Mouse (Mus musculus) heart, postnatal 14 days (tissue): ENCODE measurements around the gene Zfp91. TPM values are rescaled to one million over a fixed set of nuclear protein-coding genes. Genes with fewer than 3 reads are reported as not detected.
"Not testable (repeated sequence)": the region's sequence is repeated elsewhere in the genome, so short reads cannot be mapped to it uniquely, and the experiment has no call there.

Experiments used
- DNase-seq, 2 experiments: peaks; one replicate each; pipeline ENCODE4 v3.0.0; 2021 to 2022
- intact Hi-C: fragments of 180-260 bp; cut with DNase I; formaldehyde crosslinking; loops from one replicate; pipeline ENCODE4 v1.15.1; 2025
- total RNA-seq, 2 experiments: library from RNA; stranded (reverse); gene quantifications; 2 replicates each; pipeline ENCODE4 v1.2.3; 2021

Gene Zfp91
- total RNA-seq, 2 experiments from 2014 or later: 69.4 to 70.8 TPM

DNA sequence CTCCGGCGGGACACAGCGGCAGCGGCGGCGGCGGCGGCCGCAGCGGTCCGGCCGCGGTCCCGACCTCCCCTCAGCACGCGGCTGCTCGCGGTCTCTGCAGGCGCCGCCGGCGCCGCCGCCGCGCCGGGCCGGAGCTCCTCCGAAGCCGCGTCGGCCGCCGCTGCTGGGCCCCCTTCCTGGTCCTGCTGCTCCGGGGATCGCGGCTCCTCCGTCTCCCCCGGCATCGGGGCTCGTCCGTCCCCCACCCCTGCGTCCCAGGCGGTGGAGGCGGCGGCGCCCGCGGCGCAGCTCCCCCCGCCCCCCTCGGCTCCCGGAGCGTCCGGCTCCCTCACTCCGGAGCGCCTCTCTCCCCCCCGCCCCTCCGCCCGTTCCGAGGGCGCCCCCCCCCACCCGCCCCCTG, 816 bp downstream of the Zfp91 start:
- intact Hi-C loops: loop anchor here (5.0 kb wide), 3 partner anchors 198 to 278 kb away; partner anchors contain the start of gene Gm4952
- DNase-seq: no peak

DNA sequence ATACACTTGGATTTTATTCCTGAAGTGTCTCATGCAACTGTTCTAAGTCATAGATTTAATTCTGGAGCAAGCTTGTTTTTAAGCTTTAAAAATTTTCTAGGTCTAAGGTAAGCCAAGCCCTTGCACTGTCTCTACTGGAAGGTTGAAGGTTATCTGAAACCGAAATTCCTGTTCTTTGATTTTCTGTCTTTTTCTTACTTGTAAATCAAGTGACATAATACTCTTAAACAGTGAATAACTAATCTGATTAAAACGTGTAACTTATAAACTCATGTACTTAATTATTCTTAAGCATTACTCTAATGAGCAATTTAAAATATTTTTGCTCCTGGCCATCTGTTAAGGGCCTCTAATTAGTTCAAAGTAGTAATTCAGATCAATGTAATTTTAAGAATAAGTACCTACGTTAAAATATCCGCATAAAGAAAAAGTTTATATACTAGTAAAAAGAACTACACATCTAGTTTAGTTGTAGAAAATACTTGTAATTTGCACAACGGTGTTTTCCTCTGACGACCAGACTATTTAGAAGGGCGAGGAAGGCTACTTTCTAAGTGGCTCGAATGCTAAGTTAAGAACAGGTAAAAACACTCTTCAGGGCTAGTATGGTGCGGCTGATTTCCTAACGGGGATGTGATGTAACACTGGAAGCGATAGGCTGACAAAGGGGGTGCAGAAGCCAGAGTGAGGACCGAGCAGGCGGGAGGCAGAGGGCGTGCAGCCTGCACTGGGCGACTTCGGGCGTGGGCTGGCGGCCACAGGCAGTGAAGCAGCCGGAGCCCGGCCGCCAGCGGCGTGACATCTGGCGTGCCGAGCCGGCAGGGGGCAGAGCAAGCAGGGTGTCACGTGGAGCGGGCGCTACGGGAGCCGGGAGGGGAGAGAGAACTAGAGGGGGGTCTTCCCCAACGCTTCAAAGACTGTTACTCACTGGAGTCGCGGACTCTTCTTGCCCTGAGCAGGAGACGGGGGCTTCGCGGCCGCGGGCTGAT, 1.6 kb downstream of the Zfp91 start:
- intact Hi-C loops: loop anchor here (5.0 kb wide), 3 partner anchors 197 to 277 kb away; partner anchors contain the start of gene Gm4952
- DNase-seq: peak; percentile 96

DNA sequence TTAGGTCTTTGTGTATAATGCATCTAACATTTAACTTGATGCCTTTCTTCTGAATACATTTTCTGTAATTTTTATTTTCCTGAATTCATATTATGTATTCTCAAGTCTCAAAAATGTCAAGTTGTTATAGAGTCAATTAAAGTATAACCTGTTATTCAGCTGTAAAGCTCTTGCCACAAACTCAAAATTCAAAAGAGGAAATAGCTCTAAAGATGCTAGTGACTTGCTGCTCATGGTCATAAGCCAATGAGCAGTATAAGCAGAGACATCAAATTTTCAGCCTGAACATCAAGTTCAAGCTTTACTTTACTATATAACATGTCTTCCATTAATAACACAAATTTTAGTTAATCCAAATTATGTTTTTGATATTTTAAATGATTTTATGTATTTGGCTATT, 3.6 kb downstream of the Zfp91 start:
- intact Hi-C loops: no loop called here
- DNase-seq: no peak

DNA sequence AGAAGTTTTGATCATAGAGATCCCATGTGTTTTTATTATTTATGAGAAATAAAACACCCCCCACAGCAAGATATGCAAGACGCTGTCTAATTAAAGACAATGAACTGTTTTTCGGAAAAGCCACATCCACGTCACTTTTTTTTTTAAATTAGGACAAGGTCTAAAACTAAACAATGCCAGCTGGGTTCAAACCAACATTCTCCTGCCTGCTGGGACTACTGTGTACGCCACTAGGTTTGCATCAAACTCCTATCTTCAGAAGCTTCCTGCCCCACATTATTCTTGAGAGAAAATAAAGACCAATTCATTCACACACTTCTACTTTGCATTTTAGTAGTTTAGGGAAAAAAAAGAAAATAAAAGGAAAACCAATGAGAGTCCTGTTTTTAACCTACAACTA, 8.2 kb downstream of the Zfp91 start:
- intact Hi-C loops: no loop called here
- no peak for DNase-seq

- intact Hi-C loops: no loop called here
- no peak for DNase-seq
Observed at GRCm38 (mm10) chr19:12786803-12787395, 9.0 kb downstream of the Zfp91 start.

- DNase-seq: no peak
- intact Hi-C loops: no loop called here
Observed at GRCm38 (mm10) chr19:12780437-12780836, 15.5 kb downstream of the Zfp91 start.

- intact Hi-C loops: no loop called here
- peak; percentile 44 to 49 for DNase-seq
Observed at GRCm38 (mm10) chr19:12770888-12771287, 25.0 kb downstream of the Zfp91 start.

DNA sequence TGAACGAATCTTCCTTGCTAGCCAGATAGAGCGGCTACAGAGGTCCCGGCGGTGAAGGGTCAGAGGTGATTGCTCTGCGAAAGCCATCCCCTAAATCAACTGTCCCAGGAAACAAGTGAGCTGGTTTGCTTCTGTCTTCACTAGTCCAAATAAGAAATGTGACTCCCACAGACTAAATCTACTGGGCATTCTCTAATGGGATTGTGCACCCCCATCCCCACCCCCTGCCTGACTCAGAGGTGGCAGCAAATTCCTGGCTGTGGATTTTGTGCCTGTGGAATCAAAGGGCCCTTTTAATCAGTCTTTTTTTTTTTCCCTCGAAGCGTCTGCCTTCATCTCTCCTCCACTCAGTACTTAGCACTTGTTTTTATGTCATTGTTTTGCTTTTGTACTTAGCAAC, 30.6 kb downstream of the Zfp91 start, which contains the start of gene Cntf:
TSS of gene Cntf (minus strand) at position 325 of the 400 bp plus-strand sequence.
- intact Hi-C loops: no loop called here
- no peak for DNase-seq

- DNase-seq: no peak
- intact Hi-C loops: no loop called here
Observed at GRCm38 (mm10) chr19:12762212-12763130, 33.5 kb downstream of the Zfp91 start.

DNA sequence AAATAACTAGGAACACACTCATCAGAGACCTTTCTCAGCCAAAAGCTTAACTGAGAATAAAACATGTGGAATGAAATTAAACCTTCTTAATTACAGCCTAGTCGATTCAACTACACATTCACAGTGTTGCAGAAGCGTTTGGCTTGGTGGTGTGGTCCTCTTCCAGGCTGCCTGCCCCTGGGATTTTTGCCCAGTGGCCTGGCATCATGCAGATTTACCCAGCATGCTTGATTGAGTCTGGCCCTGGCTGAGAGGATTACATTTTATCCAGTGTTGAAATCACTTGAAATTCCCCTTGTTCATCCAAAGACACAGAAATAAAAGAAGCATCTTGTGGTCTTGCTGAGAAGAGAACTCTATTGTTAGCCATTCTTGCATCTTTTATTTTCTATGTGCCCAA, 36.3 kb downstream of the Zfp91 start:
- DNase-seq: peak; percentile 49 to 69
- intact Hi-C loops: no loop called here

DNA sequence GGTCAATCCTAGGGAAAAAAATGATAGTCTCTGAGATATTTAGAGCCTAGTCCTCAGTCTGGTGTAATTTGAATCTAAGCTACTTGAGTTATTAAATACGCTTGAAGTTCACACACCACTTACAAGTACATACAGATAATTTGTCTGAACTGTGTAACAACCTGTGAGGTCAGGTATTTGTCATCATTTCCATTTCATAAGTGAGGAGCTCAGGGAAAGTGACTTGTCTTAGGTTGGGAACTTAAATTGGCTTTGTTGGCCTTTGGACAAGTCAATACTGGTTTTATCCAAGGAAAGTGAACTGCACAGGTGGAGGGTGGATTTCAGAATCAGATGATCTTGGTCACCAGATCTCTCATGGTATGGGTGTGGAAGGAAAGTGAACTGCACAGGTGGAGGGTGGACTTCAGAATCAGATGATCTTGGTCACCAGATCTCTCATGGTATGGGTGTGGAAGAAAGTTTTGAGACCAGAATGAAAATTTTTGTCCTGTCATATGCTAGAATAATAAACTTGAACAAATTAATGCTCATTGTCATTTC, 36.9 kb downstream of the Zfp91 start:
- intact Hi-C loops: no loop called here
- no peak for DNase-seq

DNA sequence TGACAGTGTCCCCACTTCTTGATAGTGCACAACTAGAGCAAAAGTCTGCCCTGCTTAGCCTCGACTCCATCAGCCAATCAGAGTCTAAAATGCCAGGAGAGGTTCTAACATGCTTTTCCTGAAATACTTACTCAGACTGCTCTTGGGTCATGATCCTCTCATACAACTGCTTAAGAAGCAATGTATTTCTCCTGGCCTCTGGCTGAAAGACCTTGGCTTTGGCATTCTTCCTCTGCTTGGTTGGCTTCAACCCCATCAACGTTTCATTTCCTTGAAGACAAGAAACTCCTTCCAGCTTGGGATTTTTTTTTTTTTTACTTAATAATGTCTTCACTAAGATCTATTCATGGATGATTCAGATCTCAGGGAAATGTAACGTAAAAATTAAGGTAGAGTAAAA, 39.6 kb downstream of the Zfp91 start:
- no peak for DNase-seq
- intact Hi-C loops: no loop called here

- intact Hi-C loops: no loop called here
- no peak for DNase-seq
Observed at GRCm38 (mm10) chr19:12731950-12732349, 64.0 kb downstream of the Zfp91 start.

DNA sequence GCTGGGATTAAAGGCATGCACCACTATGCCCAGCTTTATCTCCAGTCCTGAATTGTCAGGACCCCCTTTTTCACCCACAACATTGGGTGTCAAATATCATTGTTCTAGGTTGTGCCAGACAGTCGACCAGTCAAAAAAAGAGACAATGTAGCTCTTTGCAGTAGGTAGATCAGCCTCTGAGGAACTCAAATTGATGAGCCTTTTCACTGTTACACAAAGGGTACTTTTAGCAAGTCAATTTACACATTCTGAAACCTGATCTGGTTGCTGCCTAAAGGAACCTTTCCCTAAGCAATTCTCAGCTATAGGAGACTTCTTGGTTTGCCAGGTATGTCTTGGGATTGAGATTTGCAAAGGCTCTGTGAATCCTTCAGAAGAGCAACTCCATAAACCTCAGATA, 64.9 kb downstream of the Zfp91 start:
- intact Hi-C loops: no loop called here
- DNase-seq: no peak

DNA sequence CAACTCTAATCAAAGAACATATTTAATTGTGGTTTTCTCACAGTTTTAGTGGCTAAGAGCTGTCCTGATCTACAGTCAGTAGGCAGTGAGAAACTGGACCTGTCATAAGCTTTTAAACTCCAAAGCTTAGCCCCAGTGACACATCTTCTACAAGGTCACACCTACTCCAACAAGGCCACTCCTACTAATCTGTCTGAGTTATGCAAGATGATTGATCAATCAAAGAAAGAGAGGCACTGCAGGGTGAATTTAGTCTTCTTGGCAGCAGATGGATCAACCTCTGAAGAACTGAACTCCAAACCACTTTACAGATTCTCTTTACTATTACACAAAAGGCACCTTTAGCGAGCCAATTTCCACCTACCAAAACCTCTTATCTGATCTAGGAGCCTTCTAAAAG, 70.1 kb downstream of the Zfp91 start:
- DNase-seq: no peak
- intact Hi-C loops: no loop called here

DNA sequence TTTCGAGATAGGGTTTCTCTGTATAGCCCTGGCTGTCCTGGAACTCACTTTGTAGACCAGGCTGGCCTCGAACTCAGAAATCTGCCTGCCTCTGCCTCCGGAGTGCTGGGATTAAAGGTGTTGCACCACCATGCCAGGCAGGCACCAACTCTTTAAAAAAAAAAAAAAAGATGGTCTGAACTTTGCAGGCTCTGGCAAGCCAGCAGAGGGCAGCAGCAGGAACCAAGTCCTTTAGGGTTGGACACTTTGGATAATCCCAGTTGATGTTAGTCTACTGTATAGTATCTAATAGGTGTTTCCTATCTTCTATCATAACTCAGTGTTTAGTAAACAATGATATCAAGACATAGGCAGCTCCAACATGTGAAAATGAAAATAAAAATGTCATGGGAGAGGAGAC, 73.6 kb downstream of the Zfp91 start:
- intact Hi-C loops: loop anchor here (2.0 to 5.0 kb wide), 3 partner anchors 74 to 125 kb away; partner anchors contain the start of genes Gm4952, Lpxn and Zfp91

DNA sequence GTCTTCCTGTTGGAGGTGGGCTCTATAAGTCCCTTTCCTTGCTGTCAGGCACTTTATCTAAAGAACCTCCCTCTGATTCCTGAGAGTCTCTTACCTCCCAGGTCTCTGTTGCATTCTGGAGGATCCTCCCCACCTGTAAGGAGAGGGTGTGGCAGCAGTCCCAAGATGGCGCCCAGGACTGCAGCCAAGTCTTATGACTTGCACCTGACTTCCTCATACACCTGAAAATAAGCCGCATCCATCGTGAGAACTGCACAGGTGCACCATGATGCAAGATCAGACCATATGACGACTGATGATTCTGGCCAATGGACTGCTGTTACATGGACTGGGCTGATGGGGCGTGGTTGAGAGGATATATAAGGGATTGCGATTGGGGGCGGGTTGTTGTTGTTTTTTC, 74.3 kb downstream of the Zfp91 start:
- not testable (repeated sequence) for DNase-seq
- intact Hi-C loops: loop anchor here (5.0 kb wide), 2 partner anchors 101 to 124 kb away; partner anchors contain the start of gene Gm4952

More for the DNA sequence above, 73.6 kb downstream of the Zfp91 start:
- peak; percentile 64 to 71 for DNase-seq

DNA sequence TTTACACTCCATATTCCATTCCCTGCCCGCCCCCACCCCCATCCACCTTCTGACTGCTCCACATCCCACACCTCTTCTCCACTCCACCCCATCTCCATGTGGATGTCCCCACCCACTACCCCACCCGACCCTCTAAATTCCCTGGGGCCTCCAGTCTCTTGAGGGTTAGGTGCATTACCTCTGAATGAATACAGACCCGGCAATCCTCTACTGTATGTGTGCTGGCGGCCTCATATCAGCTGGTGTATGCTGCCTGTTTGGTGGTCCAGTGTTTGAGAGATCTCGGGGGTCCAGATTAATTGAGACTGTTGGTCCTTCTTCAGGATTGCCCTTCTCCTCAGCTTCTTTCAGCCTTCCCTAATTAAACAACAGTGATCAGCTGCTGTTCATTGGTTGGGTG, 75.0 kb downstream of the Zfp91 start:
- intact Hi-C loops: loop anchor here (5.0 kb wide), 2 partner anchors 101 to 124 kb away; partner anchors contain the start of gene Gm4952

GRCm38 (mm10) chr19:12720463-12720862, 75.5 kb downstream of the Zfp91 start:
- intact Hi-C loops: loop anchor here (5.0 kb wide), 2 partner anchors 102 to 123 kb away; partner anchors contain the start of gene Gm4952
- DNase-seq: no peak

More for the DNA sequence above, 75.0 kb downstream of the Zfp91 start:
- not testable (repeated sequence) for DNase-seq

- no peak for DNase-seq
- intact Hi-C loops: no loop called here
Observed at GRCm38 (mm10) chr19:12719189-12719588, 76.7 kb downstream of the Zfp91 start.
